Mouse (Mus musculus) heart, adult 18-20 months (tissue): ENCODE data around the gene Bmyc. TPM values are rescaled to one million over a fixed set of nuclear protein-coding genes. Genes with fewer than 3 reads are reported as not detected.
"Not testable (repeated sequence)": the region's sequence is repeated elsewhere in the genome, so short reads cannot be mapped to it uniquely, and the experiment has no call there.

Source experiments
- DNase-seq, 2 experiments: peaks; one replicate each; pipeline ENCODE4 v3.0.0; 2021 to 2022; ENCODE audit warnings: mixed read lengths in 1 of 2
- total RNA-seq, 2 experiments: library from RNA; stranded (reverse); gene quantifications; 2 replicates each; pipeline ENCODE4 v1.2.3; 2021

The Bmyc gene
- total RNA-seq, 2 experiments from 2014 or later = 16.9 to 18.3 TPM

DNA sequence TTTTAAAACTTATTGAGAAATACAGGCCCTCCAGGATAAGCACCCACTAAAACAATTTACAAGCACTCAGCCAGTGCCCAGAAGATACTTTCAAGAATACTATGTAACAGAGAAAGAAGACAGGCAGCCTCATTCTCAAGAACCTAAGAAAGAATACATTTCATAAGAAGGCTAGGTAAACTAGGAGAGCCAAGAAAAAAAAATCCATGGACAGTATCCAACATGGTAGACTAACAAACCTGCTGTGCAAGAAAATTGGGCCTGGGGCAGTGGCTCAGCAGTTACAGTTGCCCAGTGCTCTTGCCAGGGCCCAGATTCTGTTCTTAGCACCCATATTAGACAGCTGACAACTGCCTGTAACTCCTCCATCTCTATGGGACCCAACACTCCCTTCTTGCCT lies 10.7 kb downstream of the Bmyc start:
- no peak for DNase-seq

- DNase-seq = no peak
Observed at GRCm38 (mm10) chr2:25733199-25733930, 26.8 kb downstream of the Bmyc start.

DNA sequence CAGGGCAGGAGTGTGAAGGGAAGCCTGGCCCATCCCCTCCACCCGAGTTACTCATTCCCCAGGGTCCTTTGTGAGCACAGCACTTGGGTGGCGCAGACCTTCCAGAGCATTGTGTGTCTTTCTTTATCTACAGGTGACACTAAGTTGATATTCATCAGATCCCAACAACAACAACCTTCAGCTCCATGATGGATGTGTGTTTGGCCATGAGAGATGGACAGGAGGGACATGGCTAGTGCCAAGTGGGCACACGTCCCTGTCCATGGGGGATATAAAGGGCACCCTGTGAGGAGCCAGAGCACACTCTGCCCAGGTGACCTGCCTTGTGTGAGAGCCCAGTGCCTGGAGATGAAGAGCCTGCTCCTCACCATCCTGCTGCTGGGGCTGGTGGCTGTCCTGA lies 30.2 kb downstream of the Bmyc start, which contains the start of gene Obp2b:
TSS of gene Obp2b (plus strand) at position 301 of the 400 bp plus-strand sequence.
- DNase-seq = not testable (repeated sequence)

- no peak for DNase-seq
Observed at GRCm38 (mm10) chr2:25741671-25742070, 35.1 kb downstream of the Bmyc start.

DNA sequence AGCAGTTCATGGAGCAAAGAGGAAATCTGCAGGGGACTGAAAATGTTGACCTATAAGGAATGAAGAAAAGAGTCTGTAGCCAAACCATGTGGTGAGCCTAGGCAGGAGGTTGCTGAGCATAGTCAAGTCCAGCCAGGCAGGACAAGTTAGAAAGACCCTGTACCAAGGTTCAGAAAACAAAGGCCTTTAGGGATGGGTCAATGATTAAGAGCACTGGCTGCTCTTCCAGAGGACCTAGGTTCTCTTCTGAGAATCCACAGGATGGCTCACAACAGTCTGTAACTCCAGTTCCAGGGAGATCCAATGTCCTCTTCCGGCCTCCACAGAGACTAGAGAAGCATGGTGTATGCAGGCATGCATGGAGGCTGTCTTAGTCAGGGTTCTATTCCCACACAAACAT lies 47.7 kb downstream of the Bmyc start:
- no peak for DNase-seq

Other genes with a start within 250 kb of the Bmyc start
- gene Clic3, start 249.9 kb upstream of the Bmyc start, total RNA-seq = 1 to 10 TPM in 1 of 2 experiments, under 1 TPM in 1; 0.82 to 1.7 TPM
- gene Paxx, start 245.6 kb upstream of the Bmyc start, total RNA-seq = 10 to 100 TPM; 22.6 to 28.7 TPM
- gene Ptgds, start 236.7 kb upstream of the Bmyc start, total RNA-seq = 100 to 1,000 TPM; 450 to 656 TPM
- gene Lcn12, start 212.8 kb upstream of the Bmyc start, total RNA-seq = not detected
- gene Fbxw5, start 206.0 kb upstream of the Bmyc start, total RNA-seq = 10 to 100 TPM; 82.0 to 93.6 TPM
- 1 to 10 TPM; 1.1 to 2.3 TPM for gene C8g, start 205.0 kb upstream of the Bmyc start, total RNA-seq
- gene Traf2, start 159.8 kb upstream of the Bmyc start, total RNA-seq = 10 to 100 TPM; 15.7 to 17.6 TPM
- 100 to 1,000 TPM; 223 to 241 TPM for gene Edf1, start 148.9 kb upstream of the Bmyc start, total RNA-seq
- gene Mamdc4, start 131.9 kb upstream of the Bmyc start, total RNA-seq = 1 to 10 TPM in 1 of 2 experiments, under 1 TPM in 1; 0.55 to 1.4 TPM
- gene Phpt1, start 131.5 kb upstream of the Bmyc start, total RNA-seq = 10 to 100 TPM; 55.9 to 72.5 TPM
- gene Ajm1, start 125.0 kb upstream of the Bmyc start, total RNA-seq = under 1 TPM; 0.10 to 0.46 TPM
- gene Rabl6, start 98.2 kb upstream of the Bmyc start, total RNA-seq = 10 to 100 TPM; 63.5 to 63.8 TPM
- not detected for gene Ccdc183, start 89.1 kb upstream of the Bmyc start, total RNA-seq
- 10 to 100 TPM; 33.9 to 37.9 TPM for gene Tmem141, start 84.7 kb upstream of the Bmyc start, total RNA-seq
- gene Fcna, start 78.7 kb upstream of the Bmyc start, total RNA-seq = 1 to 10 TPM; 7.1 to 8.1 TPM
- gene Lcn8, start 53.6 kb upstream of the Bmyc start, total RNA-seq = under 1 TPM; 0.64 to 0.72 TPM
- not detected for gene Lcn5, start 48.8 kb upstream of the Bmyc start, total RNA-seq
- not detected for gene Lcn6, start 30.0 kb upstream of the Bmyc start, total RNA-seq
- gene Lcn10, start 24.0 kb upstream of the Bmyc start, total RNA-seq = not detected
- not detected for gene Obp2a, start 6.7 kb upstream of the Bmyc start, total RNA-seq
- not detected for gene Obp2b, start 30.3 kb downstream of the Bmyc start, total RNA-seq
- not detected for gene Lcn3, start 58.8 kb downstream of the Bmyc start, total RNA-seq
- not detected for gene Lcn11, start 70.3 kb downstream of the Bmyc start, total RNA-seq
- not detected for gene Gm13539, start 75.5 kb downstream of the Bmyc start, total RNA-seq
- gene Glt6d1, start 109.1 kb downstream of the Bmyc start, total RNA-seq = not detected
- not detected for gene Lcn9, start 116.4 kb downstream of the Bmyc start, total RNA-seq
- not detected for gene Sohlh1, start 140.5 kb downstream of the Bmyc start, total RNA-seq
- gene Kcnt1, start 157.0 kb downstream of the Bmyc start, total RNA-seq = under 1 TPM; 0.21 to 0.25 TPM